Mouse (Mus musculus): ENCODE data around the gene 4933434E20Rik.

The 4933434E20Rik gene

DNA sequence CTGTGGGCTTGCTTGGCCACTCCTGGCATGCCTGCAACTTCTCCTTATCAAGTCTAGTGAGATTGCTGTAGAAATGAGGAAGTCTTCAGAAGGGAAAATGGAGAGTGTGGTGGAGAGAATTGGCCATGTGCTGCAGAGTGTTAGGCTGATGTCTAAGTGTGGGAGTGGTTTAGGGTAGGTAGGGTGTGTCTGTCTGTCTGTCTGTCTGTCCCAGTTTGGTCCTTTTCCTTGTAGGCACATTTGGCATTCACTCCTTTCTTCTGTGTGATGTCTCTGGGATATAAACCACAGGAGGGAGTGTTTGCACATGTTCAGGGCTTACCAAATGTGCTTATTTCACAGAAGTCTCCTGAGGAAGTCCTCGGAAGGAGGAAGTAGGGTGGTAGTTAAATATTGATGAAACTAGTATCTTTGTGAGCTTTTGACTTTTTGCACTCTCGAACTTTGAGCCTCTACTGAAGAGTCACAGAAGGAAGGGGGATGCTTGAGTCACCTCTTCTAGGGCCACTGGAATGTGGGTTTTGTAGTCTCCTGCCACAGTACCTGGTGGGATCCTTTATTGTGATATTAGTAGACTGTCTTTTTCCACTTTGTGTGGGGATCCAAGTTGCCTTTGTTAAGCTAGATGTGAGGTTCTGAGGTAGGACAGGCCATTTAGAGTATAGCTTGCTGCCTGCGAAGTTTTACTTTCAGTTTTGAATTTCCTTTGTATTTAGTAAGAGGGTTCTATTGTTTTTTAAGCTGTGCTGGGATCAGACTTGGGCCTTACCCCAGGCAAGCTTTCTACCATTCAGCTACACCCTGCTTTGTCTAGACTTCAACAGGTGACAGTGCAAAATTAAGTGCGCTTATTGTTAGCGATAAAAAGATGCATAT lies 30.2 kb downstream of the 4933434E20Rik start:
- no peak for DNase-seq (ENCODE audit: low read depth, low spot score)

DNA sequence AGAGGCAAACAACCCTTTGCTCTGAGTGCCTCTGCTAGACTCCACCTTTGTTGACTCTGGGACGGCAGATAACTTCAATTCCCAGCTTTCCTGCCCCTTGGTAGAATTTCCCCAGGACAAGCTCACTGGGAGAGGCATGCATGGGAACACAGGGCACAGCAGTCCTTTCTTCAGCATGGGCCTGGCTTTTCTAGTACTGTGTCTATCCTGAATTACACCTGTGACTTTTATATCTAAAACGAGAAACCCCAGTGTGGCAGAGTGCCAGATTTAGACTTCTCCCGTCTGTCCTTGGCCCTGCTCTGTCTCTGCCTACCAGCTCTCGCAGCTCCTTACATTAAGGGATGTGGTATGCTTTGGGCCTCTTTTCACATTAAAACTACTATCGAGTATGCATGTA lies 31.6 kb downstream of the 4933434E20Rik start:
- no peak for DNase-seq (ENCODE audit: low read depth, low spot score)

DNA sequence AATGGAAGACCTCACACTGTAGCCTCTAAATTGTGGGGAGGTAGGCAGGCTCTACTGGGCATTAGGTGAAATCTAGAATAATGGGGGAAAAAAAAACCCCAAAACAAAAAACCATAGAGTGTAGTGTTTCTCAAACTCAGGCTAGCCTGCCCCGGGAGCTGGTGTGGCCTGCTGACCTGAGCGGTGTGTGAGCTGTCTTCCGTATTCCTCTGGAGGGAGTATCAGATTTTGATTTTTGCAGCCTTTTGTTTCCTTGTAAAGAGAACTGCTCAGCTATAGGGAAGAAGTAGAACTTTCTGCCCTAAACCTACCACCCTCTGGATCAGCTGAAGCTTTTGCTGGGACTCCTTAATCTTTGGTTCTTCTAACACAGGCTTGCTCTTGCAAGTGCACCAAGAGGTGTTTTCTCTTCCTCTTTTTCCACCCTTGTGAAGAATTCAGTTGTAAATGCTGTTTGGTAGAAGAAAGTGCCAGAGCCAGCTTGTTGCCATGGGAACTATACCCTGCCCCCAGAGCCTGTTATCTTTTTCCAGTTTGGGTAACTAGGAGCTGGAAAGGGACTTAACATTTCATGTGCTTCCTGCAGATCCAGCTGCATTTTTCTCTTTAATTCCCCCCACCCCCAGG lies 32.4 kb downstream of the 4933434E20Rik start:
- peak; percentile 69 for DNase-seq (ENCODE audit: low read depth, low spot score)

DNA sequence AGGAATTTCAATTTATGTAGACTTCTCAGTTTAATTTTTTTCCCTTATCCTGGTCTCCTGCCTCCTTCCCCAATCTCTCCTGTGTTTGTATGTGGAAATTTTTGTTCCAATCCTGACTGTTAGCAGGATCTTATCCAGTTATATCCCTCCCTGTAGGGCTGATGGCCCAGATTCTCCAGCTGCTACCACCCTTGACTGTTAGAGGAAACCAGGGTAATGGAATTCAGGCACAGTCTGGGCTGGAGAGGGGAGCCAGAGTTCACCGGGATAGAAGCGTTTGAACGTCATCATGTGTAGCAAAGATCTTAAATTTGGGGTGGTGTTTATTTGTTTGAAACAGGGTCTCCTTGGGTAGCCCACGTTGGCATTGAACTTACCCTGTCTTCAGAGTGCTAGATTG lies 33.4 kb downstream of the 4933434E20Rik start:
- no peak for DNase-seq (ENCODE audit: low read depth, low spot score)

DNA sequence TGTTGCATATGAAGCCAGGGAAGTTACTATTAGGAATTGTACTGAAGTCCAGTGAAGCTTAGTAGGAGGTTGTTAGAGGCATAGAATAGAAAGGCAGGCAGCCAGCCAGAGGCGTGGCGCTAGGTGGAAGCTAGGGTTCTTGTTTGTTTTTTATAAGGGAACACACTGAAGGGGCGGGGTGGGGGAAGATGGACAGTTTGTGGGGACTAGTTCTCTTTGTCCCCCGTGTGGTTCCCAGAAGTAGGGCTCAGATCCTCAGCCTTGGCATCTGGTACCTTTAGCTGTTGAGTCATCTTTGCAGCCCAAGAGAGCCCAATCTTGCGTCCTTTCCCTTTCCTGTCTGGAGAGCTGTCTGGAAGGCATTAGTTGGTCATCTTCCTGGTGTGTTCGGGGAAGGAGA lies 33.8 kb downstream of the 4933434E20Rik start:
- no peak for DNase-seq (ENCODE audit: low read depth, low spot score)

DNA sequence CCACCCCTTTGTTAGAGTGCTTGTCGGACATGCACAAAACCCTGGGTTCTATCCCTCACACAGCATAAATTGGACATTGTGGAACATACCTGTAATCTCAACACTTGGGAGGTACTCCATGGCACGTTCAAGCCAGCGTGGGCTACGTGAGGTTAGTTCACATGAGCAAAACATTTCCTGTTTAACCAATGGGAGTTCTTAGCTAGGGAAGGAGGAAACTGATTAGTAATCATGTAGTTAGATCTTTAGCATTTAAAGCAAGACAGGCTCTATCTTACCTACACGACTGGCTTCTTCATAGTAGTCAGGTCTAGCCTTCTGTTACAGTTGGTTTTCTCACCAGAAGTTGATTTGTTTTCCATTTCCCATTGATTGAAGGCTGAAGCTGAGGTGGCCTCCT lies 34.6 kb downstream of the 4933434E20Rik start:
- DNase-seq (ENCODE audit: low read depth, low spot score): no peak

DNA sequence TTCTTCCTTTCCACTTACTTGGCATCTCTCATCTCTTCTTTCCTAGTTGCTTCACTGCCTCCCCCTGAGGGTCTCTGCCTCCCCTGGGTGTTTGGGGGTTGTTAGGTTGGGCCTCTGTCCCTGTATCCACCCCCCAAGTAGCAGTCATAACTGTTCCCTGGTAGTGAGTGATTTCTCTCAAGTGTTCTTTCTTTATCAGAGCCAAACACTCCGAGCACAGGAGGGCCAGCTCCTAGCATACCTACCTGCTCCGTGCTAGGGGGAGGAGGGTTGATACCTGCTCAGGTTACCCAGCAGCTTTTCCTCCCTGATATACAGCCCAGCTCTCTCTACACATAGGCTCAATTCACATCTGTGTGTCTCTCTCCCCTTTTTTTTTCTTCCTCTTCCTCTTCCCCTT lies 37.2 kb downstream of the 4933434E20Rik start:
- no peak for DNase-seq (ENCODE audit: low read depth, low spot score)

DNA sequence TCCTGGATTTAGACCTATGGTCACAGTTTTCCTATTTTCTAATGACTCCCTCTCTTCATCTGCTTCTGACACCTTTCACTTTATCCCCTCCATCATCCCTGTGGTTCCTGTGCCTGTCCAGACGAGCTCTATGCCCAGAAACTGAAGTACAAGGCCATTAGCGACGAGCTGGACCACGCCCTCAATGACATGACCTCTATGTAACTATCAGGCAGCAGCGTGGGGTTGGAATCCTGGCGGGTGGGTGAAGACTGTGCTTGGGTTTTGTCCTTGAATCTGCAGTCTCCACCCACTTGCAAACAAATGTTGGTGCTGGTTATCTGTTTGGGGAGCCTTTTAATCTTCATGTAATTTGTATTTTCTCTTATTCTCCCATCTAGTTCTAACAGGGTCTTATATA lies 39.5 kb downstream of the 4933434E20Rik start:
- DNase-seq (ENCODE audit: low read depth, low spot score): peak; percentile 73

DNA sequence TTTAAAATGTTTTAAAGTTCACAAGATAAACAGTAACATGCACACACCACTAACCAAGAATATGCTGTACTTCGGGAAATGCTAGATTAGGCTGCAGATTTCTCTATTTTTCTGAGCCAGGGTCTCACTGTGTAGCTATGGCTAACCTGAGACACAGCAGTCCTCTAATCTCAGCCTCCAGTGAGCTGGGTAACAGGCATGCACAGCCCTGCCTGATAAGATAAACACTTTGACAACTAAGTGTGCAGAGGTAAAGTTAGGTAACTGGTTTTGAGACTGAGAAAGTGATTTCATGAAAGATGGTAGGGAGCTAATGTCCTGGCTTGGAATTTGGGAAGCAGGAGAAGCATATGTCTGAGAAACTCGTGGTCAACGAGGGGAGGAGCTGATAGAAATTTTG lies 43.0 kb downstream of the 4933434E20Rik start:
- no peak for DNase-seq (ENCODE audit: low read depth, low spot score)

DNA sequence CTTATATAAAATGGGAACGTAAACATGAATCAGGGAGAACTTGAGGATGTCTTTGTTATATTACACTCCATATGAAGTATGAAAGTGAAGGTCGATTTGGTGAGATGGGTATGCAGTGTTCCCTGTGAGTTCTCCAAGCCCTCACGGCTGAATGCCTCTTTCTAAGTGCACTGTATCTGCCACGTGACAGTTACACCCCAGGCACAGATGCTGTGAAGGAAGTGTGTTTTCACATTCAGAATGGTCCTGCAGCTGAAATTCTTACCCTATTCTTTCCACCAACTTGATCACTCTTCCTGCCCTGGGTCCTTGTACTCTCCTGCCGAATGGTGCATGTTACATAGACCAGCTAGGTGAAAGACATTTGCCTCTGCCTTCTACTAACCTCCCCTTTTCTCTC lies 46.5 kb downstream of the 4933434E20Rik start:
- DNase-seq (ENCODE audit: low read depth, low spot score): no peak

DNA sequence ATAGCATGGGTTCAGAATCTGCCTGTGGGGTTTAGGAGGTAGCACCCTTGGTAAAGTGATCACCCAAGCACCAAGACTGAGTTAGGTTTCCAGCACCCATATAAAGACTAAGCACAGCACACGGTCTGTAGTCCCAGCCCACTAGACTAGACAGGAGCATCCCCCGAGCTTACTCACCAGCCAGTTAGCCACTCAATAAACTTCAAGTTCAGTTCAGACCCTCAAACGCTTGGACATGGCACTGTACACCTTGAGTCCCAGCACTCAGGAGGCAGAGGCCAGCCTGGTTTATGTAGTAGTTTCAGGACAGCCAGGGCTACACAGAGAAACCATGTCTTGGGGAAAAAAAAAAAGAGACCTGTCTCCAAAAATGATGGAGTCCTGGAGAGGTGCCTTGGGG lies 49.6 kb downstream of the 4933434E20Rik start:
- DNase-seq (ENCODE audit: low read depth, low spot score): no peak

DNA sequence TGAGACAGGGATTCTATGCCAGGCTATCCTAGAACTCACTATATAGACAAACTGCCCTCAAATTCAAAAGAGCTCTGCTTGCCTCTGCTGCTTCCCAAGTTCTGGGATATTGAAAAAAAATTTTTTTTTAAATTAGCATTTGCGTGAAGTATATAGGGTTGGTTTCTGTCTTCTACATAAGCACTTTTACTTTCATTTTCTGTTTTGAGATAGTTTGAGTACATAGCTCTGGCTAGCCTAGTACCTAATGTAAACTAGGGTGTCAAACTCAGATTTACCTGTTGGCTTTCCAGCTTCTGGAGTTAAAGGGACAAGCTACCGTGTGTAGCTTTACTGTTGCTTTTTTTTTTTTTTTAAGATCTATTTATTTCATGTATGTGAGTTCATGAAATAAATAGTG lies 50.2 kb downstream of the 4933434E20Rik start:
- DNase-seq (ENCODE audit: low read depth, low spot score): no peak

DNA sequence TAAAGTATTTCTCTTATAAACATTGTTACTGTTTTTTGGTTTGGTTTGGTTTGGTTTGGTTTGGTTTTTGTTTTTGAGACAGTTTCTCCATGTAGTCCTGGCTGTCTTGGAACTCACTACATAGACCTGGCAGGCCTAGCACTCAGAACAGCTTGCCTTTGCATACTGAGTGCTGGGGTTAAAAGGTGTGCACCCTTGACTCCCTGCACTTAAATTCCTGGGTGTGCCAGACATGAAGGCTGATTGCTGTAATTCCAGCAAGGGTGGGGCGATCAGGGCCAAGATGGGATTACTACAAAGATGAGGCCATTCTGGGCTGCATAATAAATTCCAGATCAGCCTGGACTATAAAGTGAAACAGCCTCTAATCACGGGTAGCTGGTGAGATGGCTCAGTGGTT lies 50.8 kb downstream of the 4933434E20Rik start:
- DNase-seq (ENCODE audit: low read depth, low spot score): peak; percentile 70

DNA sequence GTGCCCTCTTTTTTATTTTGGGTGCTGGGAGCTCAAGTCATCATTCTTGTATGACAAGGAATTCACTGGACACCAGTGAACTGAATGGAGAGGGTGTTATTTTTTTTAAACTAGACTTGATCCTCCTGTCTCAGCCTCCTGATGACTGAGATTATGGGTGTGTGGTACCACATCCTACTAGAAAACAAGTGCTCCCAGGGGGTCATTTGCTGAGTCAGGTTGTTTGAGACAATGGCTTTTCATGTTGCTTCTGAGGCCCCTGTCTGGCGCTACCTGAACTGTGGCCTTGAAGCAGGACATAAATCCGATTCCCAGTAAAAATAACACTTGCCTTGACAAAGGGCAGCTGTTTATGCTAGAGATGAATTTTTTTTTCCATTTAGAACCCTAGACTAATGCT lies 51.7 kb downstream of the 4933434E20Rik start:
- DNase-seq (ENCODE audit: low read depth, low spot score): no peak

DNA sequence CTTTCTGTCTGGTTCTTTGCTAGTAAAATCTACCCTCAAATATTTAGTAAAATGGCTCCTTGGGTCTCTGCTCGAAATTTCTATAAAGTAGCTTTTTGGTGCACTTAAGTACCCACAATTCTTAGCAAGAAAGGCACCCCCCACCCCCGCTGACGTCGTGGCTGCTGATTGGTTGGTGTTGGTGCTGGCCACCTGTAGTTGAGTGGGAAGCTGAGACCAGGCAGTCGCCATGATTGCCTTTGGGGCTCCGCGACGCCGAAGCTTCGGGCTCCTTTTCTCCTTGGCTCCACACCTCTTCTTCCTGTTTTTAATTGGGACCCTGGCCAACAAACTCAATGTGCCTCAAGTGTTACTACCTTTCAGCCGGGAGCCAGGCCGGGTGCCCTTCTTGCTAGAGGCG lies 52.5 kb downstream of the 4933434E20Rik start, which contains the start of gene Nup210l:
Nup210l (plus strand) TSS at position 195 of the 400 bp plus-strand sequence.
- DNase-seq (ENCODE audit: low read depth, low spot score): peak; percentile 80

DNA sequence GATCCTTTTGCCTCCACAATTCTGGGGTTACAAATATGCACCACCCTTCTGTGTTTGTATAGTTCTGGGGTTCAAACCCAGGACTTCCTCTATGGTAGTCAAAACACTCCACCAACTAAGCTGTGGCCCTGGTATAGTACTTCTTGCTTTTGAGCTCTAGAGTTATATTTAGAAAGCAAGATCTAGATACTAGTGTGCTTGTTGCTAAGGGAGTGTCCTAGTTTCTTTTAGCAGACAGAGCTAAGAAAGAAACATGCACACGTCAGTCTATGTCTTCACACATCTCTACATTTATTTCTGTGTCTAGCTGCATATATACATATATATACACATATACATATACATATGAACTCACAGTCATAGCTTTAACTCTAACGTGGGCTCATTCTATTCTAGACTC lies 60.3 kb downstream of the 4933434E20Rik start:
- no peak for DNase-seq (ENCODE audit: low read depth, low spot score)

DNA sequence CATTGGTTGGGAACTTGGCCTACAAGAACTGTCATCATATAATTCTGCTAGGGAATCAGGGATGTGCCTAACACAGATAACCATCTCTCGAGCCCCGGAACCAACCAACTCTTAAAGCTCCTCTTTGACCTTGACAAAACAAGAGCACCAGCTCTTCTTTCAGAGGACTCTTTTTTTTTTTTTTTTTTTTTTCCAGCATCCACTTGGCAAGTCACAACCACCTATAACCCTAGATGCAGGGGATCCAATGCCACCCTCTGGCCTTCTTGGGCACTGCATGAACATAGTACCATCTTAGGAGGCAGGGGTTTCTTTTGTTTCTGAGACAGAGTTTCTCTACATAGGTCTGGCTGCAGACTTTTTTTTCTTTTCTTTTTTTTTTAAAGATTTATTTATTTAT lies 62.9 kb downstream of the 4933434E20Rik start:
- DNase-seq (ENCODE audit: low read depth, low spot score): peak; percentile 57

DNA sequence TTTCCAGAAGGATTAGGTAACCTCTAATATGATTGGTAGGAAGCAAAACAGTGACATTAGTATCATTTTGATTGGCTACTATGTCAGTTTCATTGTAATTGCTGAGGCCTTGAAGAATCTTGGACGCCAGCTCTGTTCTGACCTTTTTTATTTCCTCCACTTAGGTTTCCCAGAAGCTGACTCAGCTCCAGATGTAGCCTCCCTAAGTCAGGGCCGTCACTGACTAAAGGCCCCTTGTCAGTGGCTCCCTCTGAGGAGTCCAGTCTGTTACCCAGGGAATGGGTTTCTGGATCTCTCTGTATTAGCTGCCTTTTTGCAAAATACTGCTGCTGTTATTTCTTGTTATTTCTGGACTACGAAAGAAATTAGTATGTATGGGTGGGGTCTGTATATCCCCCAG lies 64.1 kb downstream of the 4933434E20Rik start:
- no peak for DNase-seq (ENCODE audit: low read depth, low spot score)

Measured in R1 (cell line).